Mouse (Mus musculus) ZHBTc4 (cell line): Measurements from ENCODE around the gene Mapre1.

Experiments
- DNase-seq: peaks from one replicate; pipeline ENCODE4 v3.0.0-alpha.2; 2011; ENCODE audit warnings: low read depth, low spot score

The Mapre1 gene

DNA sequence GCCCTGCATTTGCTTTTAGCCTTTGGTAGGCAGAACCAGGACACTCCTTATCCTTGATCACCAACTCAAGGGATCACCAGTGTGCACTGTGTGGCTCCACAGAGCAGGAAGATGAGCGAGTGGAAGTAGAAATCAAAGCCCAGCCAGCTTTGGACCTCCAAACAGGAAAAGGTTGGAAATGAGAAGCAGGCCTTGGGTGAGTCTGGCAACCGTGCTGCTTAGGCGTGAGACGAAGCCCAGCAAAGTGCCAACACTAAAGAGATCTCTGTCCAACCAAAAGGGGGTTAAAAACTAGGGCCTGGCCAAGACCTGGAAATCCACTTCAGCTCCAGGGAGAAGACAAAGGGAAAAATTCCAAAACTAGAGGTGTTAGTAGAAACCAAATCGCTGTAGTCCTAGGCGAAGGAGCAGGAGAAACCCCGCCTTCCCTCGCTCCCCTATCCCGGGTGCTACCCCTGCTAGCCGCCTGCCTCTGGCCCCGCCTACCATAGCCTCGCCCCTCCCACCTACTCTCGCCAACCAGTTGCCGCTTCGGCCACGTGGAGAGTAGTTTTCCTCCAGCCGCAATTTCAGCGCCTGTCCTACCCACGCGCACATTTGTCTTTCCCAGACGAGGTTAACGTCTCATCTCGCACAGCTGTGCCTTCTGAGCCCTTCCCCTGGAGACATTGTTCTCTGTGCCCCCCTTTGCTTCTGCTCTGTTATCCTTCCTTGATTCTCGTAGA, 37.7 kb downstream of the Mapre1 start:
- peak; percentile 92 for DNase-seq

DNA sequence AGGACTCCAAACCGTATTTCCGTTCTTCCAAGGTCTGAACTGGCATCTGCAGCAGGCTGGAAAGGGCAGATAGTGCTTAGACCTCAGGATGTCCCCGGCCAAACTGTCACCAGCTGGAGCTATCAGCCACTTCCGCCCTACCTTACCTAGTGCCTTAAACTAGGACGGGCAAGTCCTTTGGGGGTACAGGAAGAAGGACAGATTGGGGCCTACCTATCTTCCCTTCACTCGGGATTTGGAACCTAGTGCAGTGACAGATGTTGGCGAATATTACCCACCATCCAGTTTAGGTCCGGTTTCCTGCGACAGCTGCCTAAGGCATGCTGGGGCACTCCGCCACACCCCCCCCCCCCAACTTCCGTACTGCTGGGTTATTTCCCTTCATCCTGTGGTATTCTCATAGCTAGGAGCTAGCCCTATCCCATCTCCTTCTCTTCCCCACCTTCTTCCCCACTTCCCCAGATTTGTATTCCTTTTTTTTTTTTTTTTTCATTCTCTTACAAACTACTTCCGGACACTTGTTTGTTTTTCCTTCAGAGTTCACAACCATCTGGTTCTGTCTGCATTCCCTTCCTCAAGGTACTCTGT, 38.4 kb downstream of the Mapre1 start, which contains the start of gene Efcab8:
Efcab8 (plus strand) TSS at position 538 of the 588 bp plus-strand sequence.
- DNase-seq, result no peak

DNA sequence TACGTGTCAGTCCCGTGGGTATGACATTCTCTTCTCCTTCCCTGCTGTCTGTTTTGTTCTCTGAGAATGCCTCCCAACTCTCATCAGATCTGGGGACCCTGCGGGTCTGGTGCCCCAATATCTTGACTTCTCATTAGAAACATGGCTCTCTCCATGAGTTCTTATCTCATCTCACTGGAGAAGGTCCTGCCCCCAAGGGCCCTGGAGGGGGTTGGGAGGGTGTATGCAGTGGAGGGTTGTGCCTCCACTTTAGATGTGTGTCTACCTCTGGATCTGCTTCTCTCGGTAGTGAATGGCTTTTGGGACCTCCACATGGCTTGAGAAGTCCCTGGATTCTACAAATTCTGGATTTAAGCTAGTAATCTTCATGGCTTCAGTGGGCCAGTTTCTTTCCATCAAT, 40.1 kb downstream of the Mapre1 start:
- no peak for DNase-seq

DNA sequence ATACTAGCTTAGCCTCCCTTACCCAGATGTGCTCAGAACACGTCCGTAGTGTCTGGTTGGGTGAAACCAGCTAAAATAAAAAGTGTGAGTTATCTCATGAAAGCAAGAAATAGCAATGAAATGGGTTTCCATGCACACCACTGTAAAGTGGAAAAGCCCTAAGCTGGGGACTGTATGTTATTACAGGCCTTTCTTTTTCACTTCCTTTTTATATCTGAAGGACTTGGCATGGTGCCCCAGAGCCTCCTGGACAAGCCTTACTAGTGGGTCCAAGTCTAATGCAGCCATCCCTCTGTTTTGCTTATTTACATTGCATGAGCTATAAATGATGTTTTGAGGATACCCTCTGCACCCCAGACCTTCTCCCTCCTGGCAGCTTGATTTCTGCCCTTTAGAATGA, 43.6 kb downstream of the Mapre1 start:
- DNase-seq, result no peak

DNA sequence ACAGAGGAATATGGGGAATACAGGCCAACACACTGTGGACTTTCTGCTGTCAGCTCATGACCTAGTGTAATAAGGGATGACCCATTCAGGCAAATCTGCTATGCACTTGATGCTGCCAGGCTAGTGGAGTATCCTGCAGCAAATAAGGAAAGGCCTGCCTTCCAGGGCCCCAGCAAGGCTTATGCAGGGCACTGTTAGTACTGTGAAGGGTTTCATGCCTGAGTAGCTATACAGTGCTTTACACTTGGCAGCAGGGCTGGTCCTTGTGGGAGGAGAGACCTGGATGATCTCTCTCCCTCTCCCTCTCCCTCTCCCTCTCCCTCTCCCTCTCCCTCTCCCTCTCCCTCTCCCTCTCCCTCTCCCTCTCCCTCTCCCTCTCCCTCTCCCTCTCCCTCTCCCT, 52.3 kb downstream of the Mapre1 start:
- no peak for DNase-seq

DNA sequence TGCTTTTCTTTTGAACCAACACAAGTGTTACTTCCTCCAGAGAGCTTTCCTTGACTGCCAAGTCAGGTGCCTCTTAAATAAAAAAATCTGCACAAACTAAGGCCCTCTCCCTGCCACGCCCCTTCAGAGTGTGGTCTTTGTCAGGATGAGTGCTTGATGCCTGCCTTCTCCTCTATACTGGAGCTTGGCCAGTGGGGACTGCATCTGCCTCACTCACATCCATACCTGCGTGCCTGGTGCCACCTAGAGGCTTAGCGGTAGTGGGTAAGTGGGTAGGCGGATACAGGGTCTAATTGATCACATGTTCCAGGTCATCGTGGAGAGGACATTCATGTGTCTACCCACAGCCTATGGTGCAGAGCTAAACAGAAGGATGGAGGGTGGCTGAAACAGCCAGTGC, 54.0 kb downstream of the Mapre1 start:
- DNase-seq, result peak; percentile 84

DNA sequence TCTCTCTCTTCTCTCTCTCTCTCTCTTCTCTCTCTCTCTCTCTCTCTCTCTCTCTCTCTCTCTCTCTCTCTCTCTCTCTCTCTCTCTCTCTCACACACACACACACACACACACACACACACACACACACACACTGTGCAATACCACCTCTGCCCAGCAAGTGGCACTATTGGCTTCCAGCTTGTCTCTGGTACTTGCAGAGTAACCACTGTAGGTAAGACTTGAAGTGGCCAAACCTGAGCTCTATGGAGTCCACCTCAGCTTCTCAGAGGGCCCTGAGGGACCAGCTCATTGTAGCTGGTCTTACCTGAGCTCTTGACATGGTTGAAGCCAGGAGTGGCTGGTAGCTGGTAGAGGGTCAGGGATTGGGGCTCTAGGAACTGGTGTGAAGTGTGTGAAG, 66.4 kb downstream of the Mapre1 start:
- DNase-seq, result peak; percentile 68

DNA sequence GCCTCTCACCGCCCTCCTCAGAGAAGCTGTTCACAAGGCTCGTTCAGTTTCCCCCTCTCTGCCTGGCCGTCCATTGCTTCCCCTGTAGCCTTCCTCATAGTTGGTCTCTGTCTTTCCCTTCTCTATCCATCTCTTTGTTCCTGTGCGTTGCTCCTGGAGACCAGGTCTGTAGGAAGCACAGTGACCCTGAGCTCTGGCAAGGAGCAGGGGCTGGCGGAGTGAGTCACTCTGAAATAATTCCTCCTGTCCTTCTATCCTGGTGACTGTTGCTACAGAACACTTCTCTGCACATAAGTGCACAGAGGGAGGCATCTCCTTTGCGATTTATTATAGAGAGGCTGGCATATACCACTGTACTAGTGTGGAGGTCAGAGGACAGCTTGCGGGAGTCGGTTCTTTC, 67.1 kb downstream of the Mapre1 start:
- DNase-seq, result no peak

DNA sequence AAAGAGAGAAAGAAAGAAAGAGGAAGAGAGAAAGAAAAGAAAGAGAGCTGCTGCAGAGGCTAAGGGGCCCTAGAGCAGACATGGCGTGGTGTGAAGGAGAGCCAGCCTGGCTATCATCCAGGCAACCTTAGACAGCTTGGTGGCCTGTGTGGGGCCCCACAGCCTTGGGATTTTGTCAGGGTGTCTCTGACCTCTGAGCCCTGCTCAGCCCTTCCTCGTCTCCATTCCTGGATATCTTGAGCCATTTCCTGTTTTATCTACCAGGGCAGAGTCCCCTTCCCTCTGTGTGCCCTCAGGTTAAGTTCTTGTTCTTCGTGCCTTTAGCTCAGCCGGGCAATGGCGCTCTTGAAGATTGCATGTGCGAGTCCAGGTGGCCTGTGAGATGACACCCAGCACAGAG, 67.8 kb downstream of the Mapre1 start:
- DNase-seq, result no peak

DNA sequence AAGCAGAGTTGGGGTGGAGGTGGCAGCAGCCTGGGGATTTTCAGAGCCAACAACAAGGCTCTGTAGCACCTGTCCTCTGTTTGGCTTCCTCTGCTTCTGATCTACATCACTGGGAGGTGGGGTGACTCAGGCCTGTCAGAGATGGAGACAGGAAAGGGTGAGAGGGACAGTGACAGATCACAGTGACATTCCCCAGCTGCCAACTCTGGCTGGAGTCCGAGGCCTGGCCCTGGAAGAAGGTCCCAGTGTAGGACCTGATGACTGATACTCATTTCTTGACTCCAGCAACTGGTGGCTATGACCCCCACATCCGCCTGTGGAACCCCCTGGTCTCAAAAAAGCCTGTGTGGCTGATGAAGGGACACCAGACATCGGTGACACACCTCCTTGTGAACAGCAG, 68.8 kb downstream of the Mapre1 start:
- DNase-seq, result no peak

DNA sequence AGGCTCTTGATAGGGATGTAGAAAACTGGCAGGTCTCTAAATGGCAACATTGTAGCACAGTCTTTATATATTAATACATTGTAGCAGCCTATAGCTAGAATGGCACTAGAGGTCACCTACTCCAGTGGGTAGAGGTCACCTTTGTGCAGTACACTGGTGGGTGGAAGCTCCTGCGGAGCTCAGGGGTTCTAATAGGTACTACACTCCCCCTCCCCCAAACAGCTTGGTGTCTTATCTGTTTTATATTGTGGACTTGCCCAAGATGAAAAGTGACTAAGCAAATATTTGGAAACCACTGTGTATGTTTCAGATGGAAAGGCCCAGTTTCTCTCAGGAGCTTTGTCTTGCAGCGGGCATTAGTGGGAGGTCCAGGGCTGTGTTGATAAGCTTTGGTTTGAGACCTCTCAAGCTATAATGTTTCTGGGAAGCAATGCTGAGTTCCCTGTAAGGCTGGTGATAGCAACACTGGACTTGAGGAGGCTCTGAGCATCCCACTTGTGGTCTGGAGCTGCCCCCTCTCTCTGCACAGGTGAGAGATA, 81.0 kb downstream of the Mapre1 start:
- DNase-seq, result no peak
